Mouse (Mus musculus) kidney, embryonic 14.5 days (tissue): ENCODE data around the gene Slc51b. TPM values are rescaled to one million over a fixed set of nuclear protein-coding genes. Genes with fewer than 3 reads are reported as not detected.
A peak's percentile ranks its signal among the peaks of the same experiment; 100 is the strongest.

Experiments used
- ATAC-seq: fragments of 200-750 bp; cut with Nextera tagmentation; 2 replicates; pipeline ENCODE4 v1.8.0; 2017; ENCODE audit warnings: moderate number of reproducible peaks, mild to moderate bottlenecking, moderate TSS enrichment, moderate library complexity; ENCODE audit not compliant: low FRiP score, low TSS enrichment
- H3K27ac ChIP-seq: fragments of 300-500 bp; sonication (generic); 2 replicates; pipeline ENCODE4 v1.5.1; 2014; ENCODE audit warnings: low read depth, mild to moderate bottlenecking, low read length, moderate library complexity, mixed read lengths
- H3K27me3 ChIP-seq: fragments of 300-500 bp; sonication (generic); 2 replicates; pipeline ENCODE4 v1.6.1; 2014; ENCODE audit warnings: mild to moderate bottlenecking, low read length; ENCODE audit not compliant: control insufficient read depth, insufficient read depth
- H3K36me3 ChIP-seq: fragments of 300-500 bp; sonication (generic); 2 replicates; pipeline ENCODE4 v1.6.1; 2014; ENCODE audit warnings: low read length, mixed read lengths; ENCODE audit not compliant: control insufficient read depth, insufficient read depth
- H3K4me1 ChIP-seq: fragments of 300-500 bp; sonication (generic); 2 replicates; pipeline ENCODE4 v1.6.1; 2014; ENCODE audit warnings: low read length, mixed read lengths; ENCODE audit not compliant: control insufficient read depth, insufficient read depth
- H3K4me2 ChIP-seq: fragments of 300-500 bp; sonication (generic); replicated peaks from 2 replicates; pipeline ENCODE4 v1.6.1; 2014; ENCODE audit warnings: low read depth, mild to moderate bottlenecking, low read length
- H3K4me3 ChIP-seq: fragments of 300-500 bp; sonication (generic); 2 replicates; pipeline ENCODE4 v1.5.1; 2014; ENCODE audit warnings: mild to moderate bottlenecking, low read length
- H3K9ac ChIP-seq: fragments of 300-500 bp; sonication (generic); 2 replicates; pipeline ENCODE4 v1.6.1; 2014; ENCODE audit warnings: low read depth, mild to moderate bottlenecking, low read length, moderate library complexity
- H3K9me3 ChIP-seq: fragments of 300-500 bp; sonication (generic); 2 replicates; pipeline ENCODE4 v1.6.1; 2016; ENCODE audit warnings: low read length; ENCODE audit not compliant: control insufficient read depth
- WGBS: fragments of 180-500 bp; shearing (Covaris S2); extraction: QIAGEN DNeasy Blood & Tissue Kit; methylation state at CpG from one replicate; pipeline ENCODE4 v1.1.7; 2014; 5-methylcytosine and 5-hydroxymethylcytosine counted together
- polyA plus RNA-seq: library from polyadenylated mRNA; unstranded; fragments of >200 nt; fragmentation: Nextera tagmentation; extraction: Ambion mirVana; gene quantifications from 2 replicates; pipeline ENCODE4 v1.2.1, GENCODE M21; 2014

Gene Slc51b
- polyA plus RNA-seq, 1 experiment from 2014 or later, result 0.53 TPM

GRCm38 (mm10) chr9:65386373-65387140, 36.2 kb downstream of the Slc51b start:
- Histone ChIP-seq H3K27me3 (peaks cover 17% of the 10 kb centered on the region), H3K9me3 (no peaks in the 10 kb centered on the region), H3K4me3 (no peak overlapping the region), H3K9ac (no peak overlapping the region), H3K27ac (peak overlapping the region; percentile 60), H3K4me1 (peaks cover 14% of the 10 kb centered on the region; the same call in 1 of the 2 replicates), H3K4me2 (no peak overlapping the region), H3K36me3 (no peaks in the 10 kb centered on the region)
- ATAC-seq, result peak; percentile 84
- 12% methylated on average over 8 of the region's 8 CpGs for WGBS

- Histone ChIP-seq H3K27ac (no peak overlapping the region), H3K36me3 (no peaks in the 10 kb centered on the region), H3K4me2 (no peak overlapping the region), H3K9me3 (no peaks in the 10 kb centered on the region), H3K27me3 (no peaks in the 10 kb centered on the region), H3K4me1 (peaks cover 14% of the 10 kb centered on the region; the same call in 1 of the 2 replicates), H3K9ac (no peak overlapping the region), H3K4me3 (no peak overlapping the region)
- ATAC-seq, result no peak
- 43% methylated on average over 3 of the region's 3 CpGs for WGBS
Observed at GRCm38 (mm10) chr9:65384276-65384675, 38.5 kb downstream of the Slc51b start.

GRCm38 (mm10) chr9:65382751-65383097, 40.0 kb downstream of the Slc51b start:
- no peak overlapping the region for H3K4me2 ChIP-seq
- H3K4me3 ChIP-seq, result no peak overlapping the region
- H3K36me3 ChIP-seq, result no peaks in the 10 kb centered on the region
- no peak overlapping the region for H3K27ac ChIP-seq
- H3K9me3 ChIP-seq, result no peaks in the 10 kb centered on the region
- no peaks in the 10 kb centered on the region for H3K27me3 ChIP-seq
- peaks cover 14% of the 10 kb centered on the region; the same call in 1 of the 2 replicates for H3K4me1 ChIP-seq
- ATAC-seq, result no peak
- 58% methylated on average over 3 of the region's 3 CpGs for WGBS
- H3K9ac ChIP-seq, result no peak overlapping the region

- H3K36me3 ChIP-seq, result no peaks in the 10 kb centered on the region
- no peak overlapping the region for H3K9ac ChIP-seq
- ATAC-seq, result no peak
- H3K27me3 ChIP-seq, result no peaks in the 10 kb centered on the region
- H3K27ac ChIP-seq, result no peak overlapping the region
- no peaks in the 10 kb centered on the region for H3K9me3 ChIP-seq
- peaks cover 13% of the 10 kb centered on the region; the same call in 1 of the 2 replicates for H3K4me1 ChIP-seq
- H3K4me3 ChIP-seq, result no peak overlapping the region
- WGBS, result 71% methylated on average over 6 of the region's 6 CpGs
- no peak overlapping the region for H3K4me2 ChIP-seq
Observed at GRCm38 (mm10) chr9:65382031-65382750, 40.6 kb downstream of the Slc51b start.

- Histone ChIP-seq H3K4me3 (no peak overlapping the region), H3K9me3 (no peaks in the 10 kb centered on the region), H3K27ac (no peak overlapping the region), H3K4me2 (no peak overlapping the region), H3K27me3 (no peaks in the 10 kb centered on the region), H3K4me1 (0 out of 2 replicates have a peak, but pooled peaks cover 7% of the 10 kb centered on the region), H3K36me3 (no peaks in the 10 kb centered on the region), H3K9ac (no peak overlapping the region)
- WGBS, result 74% methylated on average over 4 of the region's 4 CpGs
- ATAC-seq, result no peak
Observed at GRCm38 (mm10) chr9:65381017-65381590, 41.7 kb downstream of the Slc51b start.

- no peaks in the 10 kb centered on the region for H3K36me3 ChIP-seq
- H3K27ac ChIP-seq, result no peak overlapping the region
- H3K9me3 ChIP-seq, result no peaks in the 10 kb centered on the region
- H3K27me3 ChIP-seq, result no peaks in the 10 kb centered on the region
- ATAC-seq, result no peak
- no peak overlapping the region for H3K4me2 ChIP-seq
- no peaks in the 10 kb centered on the region for H3K4me1 ChIP-seq
- H3K4me3 ChIP-seq, result no peak overlapping the region
- 85% methylated on average over 9 of the region's 9 CpGs for WGBS
- H3K9ac ChIP-seq, result no peak overlapping the region
Observed at GRCm38 (mm10) chr9:65375163-65375934, 47.4 kb downstream of the Slc51b start.

- Histone ChIP-seq H3K4me1 (no peaks in the 10 kb centered on the region), H3K27ac (no peak overlapping the region), H3K36me3 (no peaks in the 10 kb centered on the region), H3K4me3 (no peak overlapping the region), H3K4me2 (no peak overlapping the region), H3K9me3 (no peaks in the 10 kb centered on the region), H3K9ac (no peak overlapping the region), H3K27me3 (no peaks in the 10 kb centered on the region)
- no peak for ATAC-seq
- 80% methylated on average over 5 of the region's 5 CpGs for WGBS
Observed at GRCm38 (mm10) chr9:65374468-65375162, 48.1 kb downstream of the Slc51b start.

- Histone ChIP-seq H3K27ac (no peak overlapping the region), H3K4me2 (no peak overlapping the region), H3K9me3 (no peaks in the 10 kb centered on the region), H3K4me1 (no peaks in the 10 kb centered on the region), H3K36me3 (no peaks in the 10 kb centered on the region), H3K9ac (no peak overlapping the region), H3K27me3 (no peaks in the 10 kb centered on the region), H3K4me3 (no peak overlapping the region)
- WGBS, result 74% methylated on average over 4 of the region's 4 CpGs
- ATAC-seq, result no peak
Observed at GRCm38 (mm10) chr9:65372449-65372848, 50.3 kb downstream of the Slc51b start.
